Mouse (Mus musculus) liver, adult 2 months (tissue): ENCODE data around the gene Oas3. TPM values are rescaled to one million over a fixed set of nuclear protein-coding genes. Genes with fewer than 3 reads are reported as not detected.
A peak's percentile ranks its signal among the peaks of the same experiment; 100 is the strongest.

Source experiments
- DNase-seq: peaks from one replicate; pipeline ENCODE4 v3.0.0-alpha.2; 2011; ENCODE audit warnings: low read depth, low spot score; ENCODE audit errors: extremely low read depth
- H3K27ac ChIP-seq: fragments of 200-500 bp; replicated peaks from 2 replicates; pipeline ENCODE4 v1.5.1; 2012; ENCODE audit warnings: low read depth, mild to moderate bottlenecking, control low read depth, inconsistent platforms, low read length; ENCODE audit not compliant: insufficient read depth
- H3K27me3 ChIP-seq: fragments of 200-500 bp; 2 replicates; pipeline ENCODE4 v1.6.1; 2012; ENCODE audit warnings: mild to moderate bottlenecking, moderate library complexity, low read length, inconsistent platforms; ENCODE audit not compliant: control insufficient read depth, insufficient read depth
- H3K36me3 ChIP-seq: fragments of 200-500 bp; 2 replicates; pipeline ENCODE4 v1.6.1; 2012; ENCODE audit warnings: low read length, inconsistent platforms; ENCODE audit not compliant: control insufficient read depth, insufficient read depth
- H3K4me1 ChIP-seq: fragments of 200-500 bp; 2 replicates; pipeline ENCODE4 v1.6.1; 2011; ENCODE audit warnings: low read length; ENCODE audit not compliant: control insufficient read depth, insufficient read depth
- H3K4me3 ChIP-seq: fragments of 200-500 bp; 2 replicates; pipeline ENCODE4 v1.5.1; 2011; ENCODE audit warnings: low read depth, mild to moderate bottlenecking, control low read depth, low read length, moderate library complexity; ENCODE audit not compliant: insufficient read depth
- H3K79me2 ChIP-seq: fragments of 200-500 bp; 2 replicates; pipeline ENCODE4 v1.6.1; 2012; ENCODE audit warnings: inconsistent platforms, mild to moderate bottlenecking, low read length, moderate library complexity; ENCODE audit not compliant: control insufficient read depth, insufficient read depth
- H3K9ac ChIP-seq: fragments of 200-500 bp; 2 replicates; pipeline ENCODE4 v1.6.1; 2012; ENCODE audit warnings: low read depth, mild to moderate bottlenecking, control low read depth, inconsistent platforms, low read length
- CTCF ChIP-seq: fragments of 200-500 bp; IDR thresholded peaks from 2 replicates; pipeline ENCODE4 v1.5.1; 2011; ENCODE audit warnings: low read depth, low read length, control low read depth
- POLR2A ChIP-seq: fragments of 200-500 bp; IDR thresholded peaks from 2 replicates; pipeline ENCODE4 v1.6.1; 2011; ENCODE audit warnings: low read length, control low read depth; ENCODE audit not compliant: insufficient read depth; ENCODE audit errors: extremely low read depth
- WGBS: fragments of 180-500 bp; shearing (Covaris S2); methylation state at CpG from one replicate; pipeline ENCODE4 v1.1.7; 2018; 5-methylcytosine and 5-hydroxymethylcytosine counted together
- polyA plus RNA-seq: library from polyadenylated mRNA; depleted of rRNA; stranded (reverse); fragments of >200 nt; gene quantifications from 2 replicates; pipeline ENCODE4 v1.2.3, GENCODE M21; 2012
- total RNA-seq: library from RNA; depleted of rRNA; stranded (reverse); fragments of >200 nt; gene quantifications from 2 replicates; pipeline ENCODE4 v1.2.3, GENCODE M21; 2014

Gene Oas3
- total and polyA plus RNA-seq, 2 experiments, result 1.4 to 1.7 TPM

DNA sequence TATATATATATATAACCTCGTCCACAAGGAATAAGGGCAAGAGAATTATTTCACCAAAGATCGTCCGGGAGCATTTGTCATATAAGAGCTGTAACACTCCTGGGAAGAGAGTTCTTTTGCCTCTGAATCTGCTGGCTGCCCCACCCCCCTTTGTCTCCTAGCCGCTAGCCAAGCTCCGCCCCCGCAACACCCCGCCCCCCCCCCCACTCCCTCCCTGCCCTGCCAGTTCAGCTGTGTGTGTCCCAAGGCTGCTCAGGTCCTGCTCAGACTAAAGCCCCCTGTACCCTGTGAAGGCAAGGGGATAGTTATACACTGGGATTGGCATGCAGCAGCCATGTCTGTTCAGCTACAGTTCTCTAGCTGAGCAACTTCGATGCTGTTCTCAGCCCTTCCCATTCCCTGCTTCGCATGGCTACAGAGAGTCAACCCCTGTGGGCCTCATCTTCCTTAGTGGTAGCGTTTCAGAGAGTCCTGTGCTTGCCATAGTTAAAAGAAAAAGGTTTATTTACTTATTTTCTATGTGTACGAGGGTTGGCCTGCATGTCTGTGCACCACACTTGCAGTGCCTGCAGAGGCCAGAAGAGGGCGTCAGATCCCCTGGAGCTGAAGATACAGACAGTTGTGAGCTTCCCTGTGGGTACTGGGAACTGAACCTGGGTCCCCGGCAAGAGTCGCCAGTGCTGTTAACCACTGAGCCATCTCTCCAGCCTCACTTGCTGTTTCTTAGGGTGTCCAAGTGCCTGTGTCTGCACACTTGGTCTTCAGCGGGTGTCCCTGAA lies 58.7 kb downstream of the Oas3 start:
- no peak for TF ChIP-seq POLR2A
- TF ChIP-seq CTCF, result 0 out of 2 replicates have a peak, but pooled peaks have one; percentile 6
- Histone ChIP-seq H3K79me2 (no peaks in the 10 kb centered on the region), H3K27ac (no peak overlapping the region), H3K4me1 (no peaks in the 10 kb centered on the region), H3K9ac (no peak overlapping the region), H3K27me3 (no peaks in the 10 kb centered on the region), H3K36me3 (no peaks in the 10 kb centered on the region), H3K4me3 (no peak overlapping the region)
- no peak for DNase-seq
- WGBS, result 55% methylated on average over 15 of the region's 15 CpGs

DNA sequence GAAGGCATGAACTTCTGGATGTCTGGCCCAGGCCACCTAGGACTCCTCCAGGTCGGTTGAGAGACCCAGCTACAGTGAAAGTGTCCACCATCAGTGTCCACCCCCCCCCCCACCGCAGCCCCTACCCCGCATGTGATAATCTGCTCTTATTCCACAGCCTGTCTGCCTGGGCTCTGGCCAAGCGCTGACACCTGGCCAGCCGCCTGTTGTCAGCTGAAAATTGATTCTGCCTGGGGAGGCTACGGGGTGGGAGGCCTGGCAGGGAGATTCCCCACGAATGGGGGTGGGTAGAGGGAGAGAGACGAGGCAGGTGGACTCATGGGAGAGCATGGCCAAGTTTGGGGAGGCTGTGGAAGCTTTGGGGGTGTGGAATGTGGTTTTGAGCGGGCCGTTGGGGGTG lies 60.3 kb downstream of the Oas3 start:
- WGBS, result 63% methylated on average over 10 of the region's 10 CpGs
- no peak for DNase-seq
- H3K4me1 ChIP-seq, result no peaks in the 10 kb centered on the region
- no peak overlapping the region for H3K4me3 ChIP-seq
- no peak for TF ChIP-seq POLR2A
- no peak for TF ChIP-seq CTCF
- H3K27me3 ChIP-seq, result no peaks in the 10 kb centered on the region
- H3K79me2 ChIP-seq, result no peaks in the 10 kb centered on the region
- no peak overlapping the region for H3K27ac ChIP-seq
- no peak overlapping the region for H3K9ac ChIP-seq
- no peaks in the 10 kb centered on the region for H3K36me3 ChIP-seq

DNA sequence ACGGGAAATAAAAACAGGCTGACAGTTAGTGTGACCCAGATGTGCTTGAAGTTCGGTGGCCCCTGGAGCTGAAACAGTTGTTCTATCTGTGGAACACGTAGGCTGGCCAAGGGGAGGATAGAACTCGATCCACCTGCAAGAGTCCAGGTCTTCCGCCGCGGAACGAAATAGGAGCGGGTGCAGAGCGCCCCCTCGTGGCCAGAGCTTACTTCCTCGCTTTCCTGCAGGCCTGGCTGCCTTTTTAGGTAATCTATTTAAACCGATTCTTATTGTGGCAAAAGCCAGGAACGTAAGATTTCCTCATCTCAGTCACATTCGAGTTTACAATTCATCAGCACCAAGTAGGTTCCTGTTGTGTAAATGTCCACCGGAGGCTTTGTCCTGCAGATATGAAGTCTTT lies 63.1 kb downstream of the Oas3 start:
- no peaks in the 10 kb centered on the region for H3K36me3 ChIP-seq
- WGBS, result 2% methylated on average over 16 of the region's 16 CpGs
- no peak overlapping the region for H3K9ac ChIP-seq
- H3K4me3 ChIP-seq, result no peak overlapping the region
- no peak for TF ChIP-seq POLR2A
- peak; percentile 90 for TF ChIP-seq CTCF
- no peak overlapping the region for H3K27ac ChIP-seq
- peak; percentile 19 for DNase-seq
- no peaks in the 10 kb centered on the region for H3K4me1 ChIP-seq
- peaks cover 17% of the 10 kb centered on the region for H3K27me3 ChIP-seq
- H3K79me2 ChIP-seq, result no peaks in the 10 kb centered on the region

DNA sequence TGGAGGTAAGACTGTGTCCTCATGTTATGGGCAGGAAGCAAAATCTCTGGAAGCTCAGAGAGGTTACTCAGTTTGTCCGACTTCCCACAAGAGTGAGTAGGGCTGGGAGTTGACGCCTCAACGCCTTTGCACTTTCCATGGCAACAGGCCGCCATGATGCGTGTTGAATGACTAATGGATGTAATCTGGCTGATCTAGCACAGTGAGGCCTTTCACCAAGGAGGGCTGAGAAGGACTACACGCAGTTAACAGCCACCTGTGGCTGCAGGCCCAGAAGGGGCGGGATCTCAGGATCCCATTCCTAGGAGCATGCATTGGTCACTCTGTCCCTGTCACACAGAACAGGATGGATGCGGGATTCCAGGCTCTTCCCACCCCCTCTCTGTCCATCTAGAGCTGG lies 64.7 kb downstream of the Oas3 start:
- H3K4me3 ChIP-seq, result no peak overlapping the region
- TF ChIP-seq POLR2A (no peak), CTCF (no peak)
- no peaks in the 10 kb centered on the region for H3K4me1 ChIP-seq
- H3K9ac ChIP-seq, result no peak overlapping the region
- 85% methylated on average over 8 of the region's 8 CpGs for WGBS
- DNase-seq, result no peak
- H3K36me3 ChIP-seq, result no peaks in the 10 kb centered on the region
- H3K79me2 ChIP-seq, result no peaks in the 10 kb centered on the region
- H3K27me3 ChIP-seq, result peaks cover 17% of the 10 kb centered on the region
- no peak overlapping the region for H3K27ac ChIP-seq

DNA sequence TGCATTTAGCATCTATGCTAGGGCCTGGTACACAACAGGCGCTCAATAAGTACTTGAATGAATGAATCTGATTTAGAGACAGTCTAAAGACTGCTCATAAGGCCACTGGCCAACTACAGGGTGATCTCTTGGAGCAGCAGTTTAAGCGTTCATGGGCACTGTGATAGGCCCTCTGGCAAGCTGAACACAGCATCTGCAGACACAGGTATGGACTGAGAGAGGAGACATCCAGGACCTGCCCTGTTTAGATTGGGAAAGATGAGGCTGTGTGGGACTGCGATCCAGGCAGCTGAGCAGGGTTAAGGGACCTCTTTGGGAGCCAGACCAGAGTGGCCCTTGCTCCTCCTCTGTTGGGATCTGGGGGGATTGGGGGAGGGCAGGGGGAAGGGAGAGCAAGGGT lies 65.6 kb downstream of the Oas3 start, which contains the start of gene Dtx1:
Dtx1 (minus strand) TSS at position 101 of the 400 bp plus-strand sequence.
- DNase-seq, result no peak
- Histone ChIP-seq H3K36me3 (no peaks in the 10 kb centered on the region), H3K27me3 (peaks cover 17% of the 10 kb centered on the region), H3K79me2 (no peaks in the 10 kb centered on the region), H3K27ac (no peak within 1 kb of the TSS), H3K4me3 (peak within 1 kb of the TSS; percentile 38; the same call in 1 of the 2 replicates), H3K4me1 (no peaks in the 10 kb centered on the region), H3K9ac (no peak within 1 kb of the TSS)
- 40% methylated on average over 3 of the region's 3 CpGs for WGBS
- TF ChIP-seq CTCF (no peak), POLR2A (no peak)

DNA sequence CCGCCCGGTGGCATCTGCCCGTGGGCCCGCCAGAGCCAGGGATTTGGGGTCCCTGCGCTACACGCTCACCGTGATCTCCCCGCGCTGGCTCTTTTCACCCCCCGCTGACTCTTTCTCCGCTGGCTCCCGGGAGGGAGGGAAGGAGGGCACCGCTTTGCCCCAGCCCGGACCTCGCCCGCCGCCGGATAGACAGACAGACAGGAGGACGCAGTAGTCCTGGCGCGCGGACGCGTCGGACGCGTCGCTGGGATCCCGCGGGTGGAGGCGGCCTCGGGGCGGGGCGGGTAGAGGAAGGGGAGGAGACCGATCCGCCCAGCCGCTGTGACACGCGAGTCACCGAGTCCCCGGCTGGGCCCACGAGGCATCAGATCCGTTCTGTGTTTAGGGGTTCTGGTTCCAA lies 66.0 kb downstream of the Oas3 start:
- Histone ChIP-seq H3K27me3 (peaks cover 17% of the 10 kb centered on the region), H3K27ac (no peak overlapping the region), H3K9ac (no peak overlapping the region), H3K4me1 (no peaks in the 10 kb centered on the region), H3K79me2 (no peaks in the 10 kb centered on the region), H3K4me3 (peak overlapping the region; percentile 38; the same call in 1 of the 2 replicates), H3K36me3 (no peaks in the 10 kb centered on the region)
- TF ChIP-seq CTCF (no peak), POLR2A (no peak)
- WGBS, result 4% methylated on average over 41 of the region's 43 CpGs
- no peak for DNase-seq
